Mouse (Mus musculus): Measurements from ENCODE around the gene Pold4.

DNA sequence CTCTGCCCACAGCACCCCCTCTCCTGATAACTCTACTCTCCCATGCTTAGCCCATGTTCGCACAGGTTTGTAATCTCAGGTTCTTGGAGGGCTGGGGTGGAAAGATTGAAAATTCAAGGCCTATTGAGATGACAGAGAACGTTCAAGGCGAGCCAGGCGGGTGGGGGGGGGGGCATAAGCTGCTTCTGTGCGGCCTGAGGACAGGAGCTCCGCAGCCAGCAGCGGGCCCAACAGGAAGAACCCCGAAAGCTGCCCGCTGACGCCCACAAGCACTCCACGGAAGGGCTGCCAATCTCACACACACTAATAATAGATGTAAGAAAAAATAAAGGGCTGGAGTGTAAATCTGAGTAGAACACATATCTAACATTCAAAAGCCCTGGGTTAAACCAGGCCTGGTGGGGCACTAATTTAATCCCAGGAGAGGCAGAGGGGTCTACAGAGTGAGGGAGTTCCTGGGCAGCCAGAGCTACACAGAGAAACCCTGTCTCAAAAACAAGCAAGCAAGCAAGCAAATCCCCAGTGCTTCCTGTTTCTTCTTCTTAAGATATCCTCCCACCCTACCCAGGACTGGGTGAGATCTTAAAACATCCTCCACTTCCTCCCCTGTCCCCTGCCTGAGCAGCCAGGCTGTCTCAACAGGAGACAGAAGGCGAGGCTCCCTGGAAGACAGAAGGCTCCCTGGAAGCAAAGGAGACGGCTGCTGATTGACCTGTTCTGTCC lies 27.9 kb upstream of the Pold4 start:
- TF ChIP-seq POLR2A (IDR thresholded peaks at IDR 0.05; ENCODE audit: insufficient read depth, low read depth, low read length) (no peak), CTCF (IDR thresholded peaks at IDR 0.05; ENCODE audit: insufficient read depth, low read depth, low read length) (no peak)

Data from olfactory bulb, adult 2 months (tissue).